Mouse (Mus musculus) kidney, adult 8-10 months (tissue): Measurements from ENCODE around the gene Syngr2.

Experiments used
- DNase-seq, 2 experiments: peaks; one replicate each; pipeline ENCODE4 v3.0.0; 2022

Gene Syngr2

GRCm38 (mm10) chr11:117809407-117810311 is at the start of gene Syngr2, which contains the start of gene Gm20708:
Syngr2 (plus strand) TSS chr11:117809668.
Gm20708 (plus strand) TSS chr11:117809668.
- peak; percentile 57 to 75 for DNase-seq

DNA sequence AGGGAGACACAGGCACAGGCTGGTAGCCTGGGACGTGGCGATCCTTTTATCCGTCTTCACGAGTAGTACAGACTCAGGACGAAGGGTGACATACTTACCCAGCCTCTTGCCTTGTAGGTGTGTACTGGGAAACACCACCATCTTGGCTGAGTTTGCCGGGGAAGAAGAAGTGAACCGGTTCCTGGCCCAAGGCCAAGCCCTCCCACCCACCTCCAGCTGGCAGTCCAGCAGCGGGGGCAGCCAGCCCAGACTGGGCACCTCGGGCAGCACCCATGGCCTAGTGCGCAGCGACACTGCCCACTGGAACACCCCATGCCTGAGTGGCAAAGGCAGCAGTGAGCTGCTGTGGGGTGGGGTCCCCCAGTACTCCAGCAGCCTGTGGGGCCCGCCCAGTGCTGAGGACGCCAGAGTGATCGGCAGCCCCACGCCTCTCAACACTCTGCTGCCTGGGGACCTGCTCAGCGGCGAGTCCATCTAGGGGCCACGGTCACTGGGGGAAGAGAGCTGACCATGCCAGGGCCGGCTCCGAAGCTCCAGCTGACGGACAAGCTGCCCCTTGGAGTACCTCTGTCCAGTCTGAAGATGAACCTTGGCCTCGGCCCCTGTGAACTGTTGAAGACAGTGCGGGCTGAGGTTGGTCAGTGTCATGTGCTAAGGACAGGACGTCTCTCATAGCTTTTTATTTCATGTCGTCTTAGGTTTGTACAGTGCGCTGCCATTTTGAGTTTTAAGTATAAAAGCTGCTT is 48.9 kb upstream of the Syngr2 start:
- DNase-seq, result peak in 1 of 2 experiments; percentile 45

- no peak for DNase-seq
Observed at GRCm38 (mm10) chr11:117761801-117762200, 47.7 kb upstream of the Syngr2 start.

GRCm38 (mm10) chr11:117762246-117762645 is 47.2 kb upstream of the Syngr2 start:
- no peak for DNase-seq

DNA sequence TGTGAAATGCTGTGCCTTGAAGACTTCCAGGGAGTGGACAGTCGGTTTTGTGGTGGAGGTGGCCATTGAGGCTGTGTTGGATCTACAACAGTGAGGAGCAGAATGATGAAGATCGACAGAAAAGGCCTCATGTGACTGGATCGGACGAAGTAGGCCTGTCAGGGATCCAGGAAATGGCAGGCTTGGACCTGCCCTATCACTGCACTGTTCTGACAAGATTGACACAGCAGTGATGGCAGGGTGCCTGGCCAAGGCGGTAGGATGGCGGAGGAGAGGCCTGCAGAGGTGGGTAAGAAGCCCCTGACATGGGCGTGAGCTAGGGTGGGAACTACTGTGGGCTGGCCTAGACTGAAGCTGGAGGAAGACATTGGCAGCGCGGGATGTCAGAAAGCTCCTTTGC is 45.1 kb upstream of the Syngr2 start:
- DNase-seq, result no peak

- no peak for DNase-seq
Observed at GRCm38 (mm10) chr11:117765361-117765760, 44.1 kb upstream of the Syngr2 start.

DNA sequence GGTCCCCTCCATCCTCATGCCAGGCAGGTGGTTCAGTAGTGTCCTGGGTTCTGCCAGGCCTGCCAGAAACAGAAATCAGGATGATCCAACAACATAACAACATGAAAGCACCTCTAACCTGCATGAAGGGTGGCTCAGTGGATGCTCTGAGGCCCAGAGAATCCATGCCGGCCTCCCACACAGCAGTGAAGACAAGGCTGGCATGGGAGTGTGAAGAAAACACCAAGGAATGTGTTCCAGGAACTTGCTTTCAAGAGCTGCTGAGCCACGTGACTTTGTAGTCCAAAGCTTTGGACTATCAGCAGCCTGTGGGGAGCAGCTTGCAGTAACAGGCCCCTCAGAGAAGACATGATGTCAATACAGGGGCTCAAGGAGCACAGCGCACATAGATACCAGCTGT is 43.2 kb upstream of the Syngr2 start:
- no peak for DNase-seq

DNA sequence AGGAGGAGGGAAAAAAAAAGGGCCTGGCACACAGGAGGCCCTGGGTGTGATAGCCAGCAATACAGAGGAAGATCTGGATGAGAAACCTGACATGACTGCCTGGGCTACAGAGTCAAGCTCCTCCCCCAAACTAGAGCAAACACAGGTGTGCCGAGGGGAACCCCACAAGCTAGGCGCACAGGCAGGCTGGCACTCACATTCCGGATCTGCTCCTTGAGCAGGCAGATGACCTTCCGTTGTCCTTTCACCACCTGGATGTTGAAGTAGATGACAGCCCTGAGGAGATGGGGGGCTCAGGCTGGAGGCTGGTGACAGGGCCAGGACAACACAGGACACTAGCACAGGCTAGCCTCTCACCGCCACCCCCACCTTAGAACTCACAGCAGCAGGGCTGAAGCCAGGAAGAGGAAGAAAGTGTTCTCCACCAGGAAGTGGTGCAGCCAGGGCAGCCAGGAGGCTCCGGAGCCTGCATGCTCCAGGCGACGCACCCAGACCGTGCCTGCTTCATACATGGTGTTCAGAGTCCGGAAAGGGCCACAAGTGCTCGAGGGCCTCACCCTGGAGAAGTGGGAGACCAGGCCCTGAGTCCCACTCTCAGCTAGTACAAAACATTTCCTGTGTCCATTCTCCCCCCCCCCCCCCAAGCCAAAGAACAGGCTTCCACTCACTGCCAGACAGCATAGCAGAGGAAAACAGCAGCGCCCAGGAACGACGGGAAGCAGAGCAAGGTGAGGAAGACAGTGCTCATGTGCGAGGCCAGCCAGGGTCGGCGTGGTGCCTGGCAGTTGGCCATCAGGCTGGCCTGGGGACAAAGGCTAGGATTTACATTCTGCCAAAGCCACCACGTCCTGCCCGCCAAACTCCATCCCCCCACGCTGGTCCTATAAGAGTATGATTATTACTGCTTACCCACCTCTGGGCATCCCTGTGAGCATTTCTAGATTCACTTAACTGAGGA is 40.5 kb upstream of the Syngr2 start:
- no peak for DNase-seq

- no peak for DNase-seq
Observed at GRCm38 (mm10) chr11:117769683-117770047, 39.8 kb upstream of the Syngr2 start.

- DNase-seq, result no peak
Observed at GRCm38 (mm10) chr11:117770407-117770806, 39.1 kb upstream of the Syngr2 start.

DNA sequence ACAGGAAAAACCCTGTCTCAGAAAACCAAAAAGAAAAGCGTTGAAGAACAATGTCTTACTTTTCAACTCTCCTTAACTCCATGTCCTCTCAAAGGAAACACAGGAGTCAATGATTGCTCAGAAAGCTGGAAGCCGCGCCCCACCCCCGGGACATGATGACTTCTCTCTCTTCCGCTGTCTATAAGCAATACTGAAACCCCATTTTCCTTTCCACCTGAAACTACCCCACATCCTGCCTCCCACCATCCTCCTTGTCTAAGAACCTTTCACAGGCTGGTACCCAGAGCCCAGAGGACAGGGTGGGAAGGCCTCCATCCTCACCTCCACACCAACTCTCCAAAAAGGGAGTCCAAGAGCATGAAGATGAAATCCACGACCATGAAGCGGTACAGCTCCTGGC is 37.1 kb upstream of the Syngr2 start:
- no peak for DNase-seq

DNA sequence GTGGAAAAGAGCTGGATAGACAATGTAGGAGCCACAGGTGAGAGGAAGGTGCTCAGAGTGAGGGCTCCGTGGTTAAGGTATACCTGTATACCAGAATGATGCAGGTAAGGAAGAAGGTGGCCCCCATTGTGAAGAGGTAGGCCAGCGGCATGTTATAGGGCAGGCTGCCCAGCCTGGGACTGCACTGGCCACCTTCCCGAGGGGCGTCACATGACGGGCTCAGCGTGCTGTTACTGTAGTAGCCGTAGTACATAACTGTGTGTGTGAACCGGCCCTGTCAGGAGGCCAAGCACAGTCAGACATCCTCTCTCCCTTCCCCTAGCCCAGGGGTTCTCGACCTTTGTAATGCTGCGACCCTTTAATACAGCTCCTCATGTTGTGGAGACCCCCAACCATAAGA is 34.5 kb upstream of the Syngr2 start:
- DNase-seq, result no peak

DNA sequence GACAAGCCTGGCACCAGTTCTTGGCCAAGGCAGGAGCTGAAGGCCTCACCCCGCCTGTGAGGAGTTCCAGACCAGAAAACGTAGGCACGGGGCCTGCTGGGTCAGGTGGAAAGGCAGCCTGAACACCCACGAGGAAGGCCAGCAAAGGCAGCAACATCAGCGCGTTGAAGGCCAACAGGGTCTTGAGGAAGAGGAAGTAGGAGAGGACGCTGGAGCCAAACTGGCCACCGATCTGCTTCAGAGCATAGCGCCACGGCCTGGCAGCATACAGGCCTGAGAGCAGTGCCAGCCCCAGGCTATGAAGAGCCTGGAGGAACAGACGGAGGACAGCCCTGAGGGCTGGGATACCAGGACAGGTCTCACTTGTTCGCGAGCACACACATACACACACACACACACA is 33.9 kb upstream of the Syngr2 start:
- no peak for DNase-seq

DNA sequence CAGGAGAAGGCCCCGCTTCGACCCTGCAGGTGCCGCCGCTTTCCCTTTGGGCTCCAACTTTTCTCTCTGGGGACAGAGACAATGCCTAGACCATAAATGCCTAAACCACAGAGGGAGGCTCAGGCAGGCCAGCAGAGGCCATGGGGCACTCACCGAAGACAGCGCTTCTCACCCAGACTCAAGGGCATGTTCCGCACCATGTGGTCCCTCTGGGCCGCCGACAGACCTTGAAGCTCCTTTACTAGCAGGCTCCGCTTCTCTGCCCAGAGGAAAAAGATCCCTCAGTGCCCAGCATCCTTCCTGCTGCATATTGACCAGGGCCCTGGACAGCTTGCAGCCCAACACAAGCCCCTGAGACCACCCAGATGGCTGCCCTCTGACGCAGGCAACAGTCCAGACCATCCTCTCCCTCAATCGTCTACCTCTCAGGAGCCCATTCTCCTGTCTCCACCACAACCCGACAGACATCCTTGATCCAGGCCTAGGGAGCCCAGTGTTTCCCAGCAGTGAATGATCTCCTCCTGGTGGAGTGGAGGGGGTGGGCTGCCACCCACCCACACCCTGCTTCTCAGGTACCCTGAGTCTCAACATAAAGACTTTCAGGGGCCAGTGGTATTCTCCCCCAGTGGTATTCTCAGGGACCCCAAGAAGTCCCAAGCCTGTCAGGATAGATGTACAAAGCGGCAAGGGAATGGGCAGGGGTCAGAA is 33.2 kb upstream of the Syngr2 start:
- DNase-seq, result no peak

- no peak for DNase-seq
Observed at GRCm38 (mm10) chr11:117777111-117777510, 32.4 kb upstream of the Syngr2 start.

GRCm38 (mm10) chr11:117778031-117778430 is 31.4 kb upstream of the Syngr2 start:
- peak; percentile 67 to 74 for DNase-seq

- DNase-seq, result peak in 1 of 2 experiments; percentile 51
Observed at GRCm38 (mm10) chr11:117778851-117779433, 30.5 kb upstream of the Syngr2 start.

- DNase-seq, result peak; percentile 87 to 88
Observed at GRCm38 (mm10) chr11:117779434-117780198, 29.9 kb upstream of the Syngr2 start.

GRCm38 (mm10) chr11:117780199-117780515 is 29.3 kb upstream of the Syngr2 start:
- no peak for DNase-seq

GRCm38 (mm10) chr11:117780582-117781111 is 28.8 kb upstream of the Syngr2 start:
- peak; percentile 96 for DNase-seq
